ENCODE assay signal across 20 mouse cellular contexts in the genomic region with DNA sequence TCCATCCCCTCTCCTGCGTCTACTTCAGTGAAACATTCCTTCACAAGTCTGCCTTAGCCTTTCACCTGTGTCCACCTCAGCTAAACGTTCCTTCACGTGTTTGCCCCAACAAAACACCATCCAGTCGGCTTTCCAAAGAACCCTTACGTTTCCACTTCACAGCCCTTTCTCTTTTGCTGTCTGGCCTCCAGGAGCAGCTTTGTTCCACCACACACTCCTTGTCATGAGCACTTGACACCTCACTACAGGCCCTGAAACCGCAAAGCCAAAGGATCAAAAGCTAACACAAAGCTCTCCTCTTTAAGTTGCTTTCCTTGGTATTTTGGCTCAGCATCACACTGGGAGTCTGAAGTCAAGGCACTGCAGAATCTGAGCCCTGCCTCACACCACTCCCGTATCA. TPM values are rescaled to one million over a fixed set of nuclear protein-coding genes. Genes with fewer than 3 reads are reported as not detected.
DNase-seq lines count a peak whose midpoint lies in the region; ATAC-seq and TF ChIP-seq lines count a peak whose summit lies in the region.
"Had no signal": no experiment of that assay in that cellular context is flagged by ENCODE, and none has a peak within 500 bp of the region (broad histone marks: within the 10 kb centered on the region; RNA-seq: fewer than 3 reads in every experiment).

No protein-coding gene starts in this region.

- H3K4me2 ChIP-seq in lung, postnatal 0 days (replicated peaks; ENCODE audit: low read depth, low read length) = no peak overlapping the region
- H3K4me2 ChIP-seq in hindbrain, embryonic 16.5 days (ENCODE audit: low read length) = no peak overlapping the region
- H3K4me2 ChIP-seq: embryonic facial prominence, embryonic 12.5 days; forebrain, embryonic 12.5 days; heart, embryonic 13.5 days; hindbrain, embryonic 12.5 days had no signal

- H3K4me1 ChIP-seq in lung, adult 2 months (ENCODE audit: control insufficient read depth, insufficient read depth, low read length) = peaks cover 5% of the 10 kb centered on the region
- H3K4me1 ChIP-seq in lung, postnatal 0 days (ENCODE audit: insufficient read depth, low read depth, low read length) = peaks cover 4% of the 10 kb centered on the region; the same call in 1 of the 2 replicates
- peaks cover 11% of the 10 kb centered on the region for H3K4me1 ChIP-seq in hindbrain, embryonic 16.5 days (ENCODE audit: control insufficient read depth, insufficient read depth, low read depth, low read length)
- H3K4me1 ChIP-seq: embryonic facial prominence, embryonic 12.5 days had no signal

- TF ChIP-seq POLR2A in lung, adult 2 months (IDR thresholded peaks at IDR 0.05; ENCODE audit: borderline replicate concordance, extremely low read depth, low read depth, low read length) = no peak

- 0 out of 2 replicates have a peak, but pooled peaks have one; percentile 22 for TF ChIP-seq EP300 in lung, postnatal 0 days (IDR thresholded peaks at IDR 0.05)

- peak; percentile 42 to 69 for DNase-seq in lung, adult 18-20 months
- DNase-seq in lung, adult 2 months = peak; percentile 25
- peak; percentile 86 for DNase-seq in lung, postnatal 0 days (ENCODE audit: low spot score)
- DNase-seq in lung, postnatal 36 days = peak; percentile 73
- DNase-seq: adrenal gland, adult 2 months; adrenal gland, postnatal 25 days; cerebellum, adult 18-20 months; cerebellum, adult 9-11 months; gastrocnemius, postnatal 14 days; heart, postnatal 4 days had no signal

- peaks cover 6% of the 10 kb centered on the region; the same call in 1 of the 2 replicates for H3K27me3 ChIP-seq in lung, postnatal 0 days (replicated peaks; ENCODE audit: insufficient read depth, low read length)
- H3K27me3 ChIP-seq in hindbrain, embryonic 16.5 days (replicated peaks; ENCODE audit: control insufficient read depth, insufficient read depth, low read length) = no peaks in the 10 kb centered on the region

- no peak overlapping the region for H3K27ac ChIP-seq in lung, postnatal 0 days (ENCODE audit: low read length)
- H3K27ac ChIP-seq in hindbrain, embryonic 16.5 days (ENCODE audit: low read depth, low read length) = no peak overlapping the region
- H3K27ac ChIP-seq: embryonic facial prominence, embryonic 12.5 days; forebrain, embryonic 12.5 days; heart, embryonic 13.5 days; hindbrain, embryonic 12.5 days; hindbrain, postnatal 0 days had no signal

- ATAC-seq in lung, postnatal 0 days = peak; percentile 80
- ATAC-seq in megakaryocyte progenitor cell, adult 5-6 weeks (replicated peaks; ENCODE audit: poor library complexity) = no peak
- no peak for ATAC-seq in inflammation-experienced regulatory T-cells, adult 6 months
- ATAC-seq in hindbrain, embryonic 16.5 days = no peak
- ATAC-seq: forebrain, embryonic 16.5 days; hindbrain, postnatal 0 days had no signal

- no peak overlapping the region for H3K9ac ChIP-seq in lung, postnatal 0 days (replicated peaks; ENCODE audit: low read depth)
- H3K9ac ChIP-seq in hindbrain, embryonic 16.5 days (ENCODE audit: low read depth, low read length) = no peak overlapping the region
- H3K9ac ChIP-seq: embryonic facial prominence, embryonic 12.5 days; forebrain, embryonic 12.5 days; heart, embryonic 13.5 days; hindbrain, embryonic 12.5 days had no signal

- H3K4me3 ChIP-seq in lung, adult 2 months (replicated peaks; ENCODE audit: extremely low read depth, low read depth, low read length) = no peak overlapping the region
- no peak overlapping the region for H3K4me3 ChIP-seq in lung, postnatal 0 days (ENCODE audit: low read depth, low read length)
- H3K4me3 ChIP-seq in hindbrain, embryonic 16.5 days (ENCODE audit: low read length) = no peak overlapping the region
- H3K4me3 ChIP-seq: embryonic facial prominence, embryonic 12.5 days; forebrain, embryonic 12.5 days; heart, embryonic 13.5 days; hindbrain, embryonic 12.5 days had no signal

- 39% methylated on average over 7 of the region's 7 CpGs for WGBS in lung, adult 2 months
- 31% methylated on average over 7 of the region's 7 CpGs for WGBS in lung, postnatal 0 days
- WGBS in hindbrain, embryonic 16.5 days = 72% methylated on average over 7 of the region's 7 CpGs

- no peaks in the 10 kb centered on the region for H3K9me3 ChIP-seq in lung, postnatal 0 days (ENCODE audit: low read length)
- H3K9me3 ChIP-seq in hindbrain, embryonic 16.5 days (ENCODE audit: control insufficient read depth, low read length) = no peaks in the 10 kb centered on the region
- H3K9me3 ChIP-seq: embryonic facial prominence, embryonic 12.5 days; forebrain, embryonic 12.5 days; heart, embryonic 13.5 days; hindbrain, embryonic 12.5 days had no signal

- H3K36me3 ChIP-seq in lung, postnatal 0 days (ENCODE audit: insufficient read depth, low read length) = no peaks in the 10 kb centered on the region
- peaks cover 3% of the 10 kb centered on the region; the same call in 1 of the 2 replicates for H3K36me3 ChIP-seq in hindbrain, embryonic 16.5 days (ENCODE audit: control insufficient read depth, insufficient read depth, low read length)
- H3K36me3 ChIP-seq: embryonic facial prominence, embryonic 12.5 days; forebrain, embryonic 12.5 days; heart, embryonic 13.5 days; hindbrain, embryonic 12.5 days had no signal

- no peak for TF ChIP-seq CTCF in lung, adult 2 months (IDR thresholded peaks at IDR 0.05; ENCODE audit: insufficient read depth, low read length)
- no peak for TF ChIP-seq CTCF in lung, postnatal 0 days (IDR thresholded peaks at IDR 0.05)

RNA-seq across cellular contexts. Expression of gene Snhg11, which starts 1.9 kb away (rescaled TPM):
- polyA plus RNA-seq in lung, adult 2 months (2012; rRNA removed) = 10.6 and 12.7 TPM in 2 replicates
- 6.1 and 6.2 TPM in 2 replicates for polyA plus RNA-seq in lung, postnatal 0 days (2015; fragmentation: Nextera tagmentation; extraction: Ambion mirVana)
- 0.17 and 0.24 TPM in 2 replicates for total RNA-seq in megakaryocyte progenitor cell, adult 5-6 weeks (2015)
- 0.03 and 0.17 TPM in 2 replicates for total RNA-seq in megakaryocyte progenitor cell, adult 5-6 weeks (2017)
- under 1 TPM in 2 of 3 experiments, not detected in 1; 0.10 to 0.11 TPM for polyA plus RNA-seq in inflammation-experienced regulatory T-cells, adult 6 months (2017; shearing (Covaris generic))
- polyA plus RNA-seq in hindbrain, embryonic 16.5 days (2015; fragmentation: Nextera tagmentation; extraction: Ambion mirVana) = 809 and 814 TPM in 2 replicates
- total RNA-seq: common myeloid progenitor, adult 5-6 weeks had no signal

RNA-seq across cellular contexts. Expression of gene Ralgapb, which starts 36.1 kb away (rescaled TPM):
- polyA plus RNA-seq in lung, adult 2 months (2012; rRNA removed) = 19.4 and 27.5 TPM in 2 replicates
- polyA plus RNA-seq in lung, postnatal 0 days (2015; fragmentation: Nextera tagmentation; extraction: Ambion mirVana) = 14.8 and 17.8 TPM in 2 replicates
- total RNA-seq in megakaryocyte progenitor cell, adult 5-6 weeks (2015) = 37.8 and 40.9 TPM in 2 replicates
- total RNA-seq in megakaryocyte progenitor cell, adult 5-6 weeks (2017) = 22.2 and 30.4 TPM in 2 replicates
- polyA plus RNA-seq in inflammation-experienced regulatory T-cells, adult 6 months (2017; shearing (Covaris generic)) = 10 to 100 TPM; 13.3 to 18.2 (median 13.8) TPM
- polyA plus RNA-seq in hindbrain, embryonic 16.5 days (2015; fragmentation: Nextera tagmentation; extraction: Ambion mirVana) = 19.1 and 21.7 TPM in 2 replicates

Comparison
In these comparisons a context has a peak if more than half of its experiments do, and no peak if none do; other contexts are left out.
1. DNase-seq: peak in every context shown above with its lines; median percentile 86 in lung, postnatal 0 days; 73 in lung, postnatal 36 days; 56 in lung, adult 18-20 months; 25 in lung, adult 2 months.
2. RNA of gene Snhg11, which starts 1.9 kb away (polyA plus RNA-seq): 809 to 814 TPM in hindbrain, embryonic 16.5 days; 10.6 to 12.7 TPM in lung, adult 2 months, 6.1 to 6.2 TPM in lung, postnatal 0 days and 0.10 to 0.11 TPM in inflammation-experienced regulatory T-cells, adult 6 months; every median in the first group is over 10 times any median in the second.